ENCODE assay signal across 9 mouse cellular contexts in genomic region chr7:127243361-127243867, GRCm38 (mm10). TPM values are rescaled to one million over a fixed set of nuclear protein-coding genes. Genes with fewer than 3 reads are reported as not detected.
DNase-seq lines count a peak whose midpoint lies in the region; ATAC-seq and TF ChIP-seq lines count a peak whose summit lies in the region.
"Had no signal": no experiment of that assay in that cellular context is flagged by ENCODE, and none has a peak within 500 bp of the region (broad histone marks: within the 10 kb centered on the region; RNA-seq: fewer than 3 reads in every experiment).

No protein-coding gene starts in this region.

- no peaks in the 10 kb centered on the region for H3K27me3 ChIP-seq in heart, embryonic 10.5 days (ENCODE audit: insufficient read depth, poor library complexity, severe bottlenecking)
- H3K27me3 ChIP-seq in E14TG2a.4 (ENCODE audit: insufficient read depth, low read length) = no peaks in the 10 kb centered on the region
- H3K27me3 ChIP-seq in forebrain, embryonic 16.5 days (replicated peaks; ENCODE audit: control insufficient read depth, insufficient read depth, low read length) = no peaks in the 10 kb centered on the region

- no peak for DNase-seq in heart, embryonic 10.5 days (ENCODE audit: low spot score)
- DNase-seq in heart, adult 9 months (ENCODE audit: low spot score in 2 of 2) = no peak
- DNase-seq in layer of hippocampus, postnatal 10 days (ENCODE audit: low spot score in 2 of 2) = no peak
- DNase-seq in Muller cell, postnatal 12 days (ENCODE audit: inconsistent ontology term) = no peak
- DNase-seq in kidney, postnatal 4 days = no peak
- DNase-seq: gastrocnemius, postnatal 10 days had no signal

- peak overlapping the region; percentile 77 for H3K9ac ChIP-seq in forebrain, embryonic 16.5 days (replicated peaks; ENCODE audit: low read depth, low read length)

- no peaks in the 10 kb centered on the region for H3K9me3 ChIP-seq in heart, embryonic 10.5 days
- H3K9me3 ChIP-seq in E14TG2a.4 (ENCODE audit: low read length) = peaks cover 44% of the 10 kb centered on the region
- no peaks in the 10 kb centered on the region for H3K9me3 ChIP-seq in forebrain, embryonic 16.5 days (ENCODE audit: control insufficient read depth, low read length)

- peaks cover 34% of the 10 kb centered on the region for H3K4me1 ChIP-seq in heart, embryonic 10.5 days
- H3K4me1 ChIP-seq in E14TG2a.4 (replicated peaks; ENCODE audit: low read depth, low read length) = peaks cover 17% of the 10 kb centered on the region
- peaks cover 21% of the 10 kb centered on the region for H3K4me1 ChIP-seq in forebrain, embryonic 16.5 days (replicated peaks; ENCODE audit: control insufficient read depth, insufficient read depth, low read length)

- H3K36me3 ChIP-seq in heart, embryonic 10.5 days = peaks cover 32% of the 10 kb centered on the region
- peaks cover 41% of the 10 kb centered on the region for H3K36me3 ChIP-seq in E14TG2a.4 (ENCODE audit: insufficient read depth, low read length)
- H3K36me3 ChIP-seq in forebrain, embryonic 16.5 days (ENCODE audit: control insufficient read depth, insufficient read depth) = no peaks in the 10 kb centered on the region

- 31% methylated on average over 2 of the region's 2 CpGs for WGBS in heart, embryonic 10.5 days
- WGBS in forebrain, embryonic 16.5 days = 28% methylated on average over 2 of the region's 2 CpGs

- peak overlapping the region; percentile 93 for H3K4me2 ChIP-seq in forebrain, embryonic 16.5 days (ENCODE audit: low read length)

- no peak for TF ChIP-seq CTCF in E14TG2a.4 (conservative IDR thresholded peaks at IDR 0.05; ENCODE audit: low read length)

- peak overlapping the region; percentile 97 for H3K27ac ChIP-seq in heart, embryonic 10.5 days
- H3K27ac ChIP-seq in forebrain, embryonic 16.5 days (ENCODE audit: low read length) = peak overlapping the region; percentile 89

- ATAC-seq in forebrain, embryonic 16.5 days = no peak
- ATAC-seq in megakaryocyte progenitor cell, adult 5-6 weeks (replicated peaks; ENCODE audit: poor library complexity) = 0 out of 2 replicates have a peak, but pooled peaks have one; percentile 8

- H3K4me3 ChIP-seq in heart, embryonic 10.5 days = peak overlapping the region; percentile 89
- peak overlapping the region; percentile 89 for H3K4me3 ChIP-seq in E14TG2a.4 (replicated peaks; ENCODE audit: low read length)
- H3K4me3 ChIP-seq in forebrain, embryonic 16.5 days (replicated peaks; ENCODE audit: low read length) = peak overlapping the region; percentile 84

RNA-seq across cellular contexts. Expression of gene Zfp771, which starts 0.7 kb away (rescaled TPM):
- polyA plus RNA-seq in heart, embryonic 10.5 days (2016; fragmentation: Nextera tagmentation; extraction: Ambion mirVana) = 41.3 and 44.6 TPM in 2 replicates
- 59.1 and 66.6 TPM in 2 replicates for polyA plus RNA-seq in forebrain, embryonic 16.5 days (2015; fragmentation: Nextera tagmentation; extraction: Ambion mirVana)
- total RNA-seq in megakaryocyte progenitor cell, adult 5-6 weeks (2015) = 3.4 and 3.5 TPM in 2 replicates
- total RNA-seq in megakaryocyte progenitor cell, adult 5-6 weeks (2017) = 2.7 and 8.0 TPM in 2 replicates
- 10 to 100 TPM; 56.7 to 67.0 TPM for total RNA-seq in layer of hippocampus, postnatal 10 days (2021)

RNA-seq across cellular contexts. Expression of gene Sept1, which starts 10.5 kb away (rescaled TPM):
- 21.2 and 25.4 TPM in 2 replicates for polyA plus RNA-seq in heart, embryonic 10.5 days (2016; fragmentation: Nextera tagmentation; extraction: Ambion mirVana)
- 18.8 and 26.5 TPM in 2 replicates for polyA plus RNA-seq in forebrain, embryonic 16.5 days (2015; fragmentation: Nextera tagmentation; extraction: Ambion mirVana)
- 27.0 and 38.6 TPM in 2 replicates for total RNA-seq in megakaryocyte progenitor cell, adult 5-6 weeks (2015)
- 21.7 and 35.4 TPM in 2 replicates for total RNA-seq in megakaryocyte progenitor cell, adult 5-6 weeks (2017)
- total RNA-seq in layer of hippocampus, postnatal 10 days (2021) = 1 to 10 TPM; 5.5 to 5.9 TPM

RNA-seq across cellular contexts. Expression of gene Zfp553, which starts 10.6 kb away (rescaled TPM):
- 30.5 and 42.9 TPM in 2 replicates for polyA plus RNA-seq in heart, embryonic 10.5 days (2016; fragmentation: Nextera tagmentation; extraction: Ambion mirVana)
- polyA plus RNA-seq in forebrain, embryonic 16.5 days (2015; fragmentation: Nextera tagmentation; extraction: Ambion mirVana) = 66.1 and 69.3 TPM in 2 replicates
- total RNA-seq in megakaryocyte progenitor cell, adult 5-6 weeks (2015) = 6.5 and 9.0 TPM in 2 replicates
- total RNA-seq in megakaryocyte progenitor cell, adult 5-6 weeks (2017) = 13.8 and 15.4 TPM in 2 replicates
- 10 to 100 TPM; 19.3 to 19.6 TPM for total RNA-seq in layer of hippocampus, postnatal 10 days (2021)

RNA-seq across cellular contexts. Expression of gene Dctpp1, which starts 17.1 kb away (rescaled TPM):
- 222 and 262 TPM in 2 replicates for polyA plus RNA-seq in heart, embryonic 10.5 days (2016; fragmentation: Nextera tagmentation; extraction: Ambion mirVana)
- polyA plus RNA-seq in forebrain, embryonic 16.5 days (2015; fragmentation: Nextera tagmentation; extraction: Ambion mirVana) = 143 and 147 TPM in 2 replicates
- 92.7 and 106 TPM in 2 replicates for total RNA-seq in megakaryocyte progenitor cell, adult 5-6 weeks (2015)
- 62.4 and 63.5 TPM in 2 replicates for total RNA-seq in megakaryocyte progenitor cell, adult 5-6 weeks (2017)
- 10 to 100 TPM; 36.0 to 37.1 TPM for total RNA-seq in layer of hippocampus, postnatal 10 days (2021)

RNA-seq across cellular contexts. Expression of gene Sephs2, which starts 30.4 kb away (rescaled TPM):
- polyA plus RNA-seq in heart, embryonic 10.5 days (2016; fragmentation: Nextera tagmentation; extraction: Ambion mirVana) = 79.9 and 88.3 TPM in 2 replicates
- 48.3 and 49.2 TPM in 2 replicates for polyA plus RNA-seq in forebrain, embryonic 16.5 days (2015; fragmentation: Nextera tagmentation; extraction: Ambion mirVana)
- total RNA-seq in megakaryocyte progenitor cell, adult 5-6 weeks (2015) = 63.9 and 74.4 TPM in 2 replicates
- total RNA-seq in megakaryocyte progenitor cell, adult 5-6 weeks (2017) = 161 and 168 TPM in 2 replicates
- total RNA-seq in layer of hippocampus, postnatal 10 days (2021) = 10 to 100 TPM; 45.7 to 49.4 TPM

Comparison
In these comparisons a context has a peak if more than half of its experiments do, and no peak if none do; other contexts are left out.
1. RNA of gene Zfp771, which starts 0.7 kb away (total RNA-seq): 56.7 to 67.0 TPM in layer of hippocampus, postnatal 10 days; 2.7 to 8.0 TPM in megakaryocyte progenitor cell, adult 5-6 weeks; every median in the first group is over 4 times any median in the second.
2. Peak in every context shown above with its lines, with median percentiles within 50 percentile points of each other: H3K4me3 ChIP-seq.